Mouse (Mus musculus) heart, adult 2 months (tissue): ENCODE results near the gene Sec62. TPM values are rescaled to one million over a fixed set of nuclear protein-coding genes. Genes with fewer than 3 reads are reported as not detected.
A peak's percentile ranks its signal among the peaks of the same experiment; 100 is the strongest.

Experiments used
- DNase-seq, 2 experiments: peaks; one replicate each; pipeline ENCODE4 v3.0.0; 2021
- H3K27ac ChIP-seq: fragments of 200-600 bp; 2 replicates; pipeline ENCODE4 v1.8.1; 2022
- H3K27me3 ChIP-seq: fragments of 200-500 bp; 2 replicates; pipeline ENCODE4 v1.6.1; 2012; ENCODE audit warnings: mild to moderate bottlenecking, low read length, inconsistent platforms, mixed read lengths; ENCODE audit not compliant: control insufficient read depth, insufficient read depth
- H3K36me3 ChIP-seq: fragments of 200-500 bp; 2 replicates; pipeline ENCODE4 v1.6.1; 2012; ENCODE audit warnings: low read length, inconsistent platforms; ENCODE audit not compliant: control insufficient read depth, insufficient read depth
- H3K4me1 ChIP-seq: fragments of 200-500 bp; 2 replicates; pipeline ENCODE4 v1.6.1; 2011; ENCODE audit warnings: low read length; ENCODE audit not compliant: control insufficient read depth, insufficient read depth
- H3K4me3 ChIP-seq: fragments of 200-600 bp; 2 replicates; pipeline ENCODE4 v1.8.1; 2022
- H3K79me2 ChIP-seq: fragments of 200-500 bp; replicated peaks from 2 replicates; pipeline ENCODE4 v1.6.1; 2012; ENCODE audit warnings: mild to moderate bottlenecking, inconsistent platforms, low read length, moderate library complexity, mixed read lengths; ENCODE audit not compliant: control insufficient read depth, insufficient read depth
- H3K9ac ChIP-seq: fragments of 200-500 bp; 2 replicates; pipeline ENCODE4 v1.6.1; 2012; ENCODE audit warnings: low read depth, mild to moderate bottlenecking, control low read depth, inconsistent platforms, low read length, mixed read lengths
- CTCF ChIP-seq: fragments of 200-600 bp; IDR thresholded peaks from 2 replicates; pipeline ENCODE4 v1.8.1; 2022; ENCODE audit warnings: antibody characterized with exemption, mild to moderate bottlenecking, moderate library complexity
- EP300 ChIP-seq: fragments of 200-500 bp; IDR thresholded peaks from 2 replicates; pipeline ENCODE4 v1.6.1; 2011; ENCODE audit warnings: low read depth, low read length, control low read depth; ENCODE audit not compliant: insufficient read depth
- POLR2A ChIP-seq: fragments of 200-500 bp; IDR thresholded peaks from 2 replicates; pipeline ENCODE4 v1.6.1; 2011; ENCODE audit warnings: mild to moderate bottlenecking, low read depth, low read length, control low read depth; ENCODE audit not compliant: insufficient read depth
- WGBS: fragments of 180-500 bp; shearing (Covaris S2); methylation state at CpG from one replicate; pipeline ENCODE4 v1.1.7; 2018; 5-methylcytosine and 5-hydroxymethylcytosine counted together
- intact Hi-C: fragments of 180-260 bp; cut with DNase I; formaldehyde crosslinking; loops from one replicate; pipeline ENCODE4 v1.15.1; 2025
- polyA plus RNA-seq: library from polyadenylated mRNA; depleted of rRNA; stranded (reverse); fragments of >200 nt; gene quantifications from 2 replicates; pipeline ENCODE4 v1.2.3, GENCODE M21; 2012
- total RNA-seq, 2 experiments: library from RNA; stranded (reverse); gene quantifications; 2 replicates each; pipeline ENCODE4 v1.2.3; 2021

Gene Sec62
- total and polyA plus RNA-seq, 3 experiments: 12.9 to 41.5 (median 36.6) TPM

GRCm38 (mm10) chr3:30774677-30775076, 18.0 kb upstream of the Sec62 start:
- H3K27ac ChIP-seq: no peak overlapping the region
- H3K36me3 ChIP-seq: no peaks in the 10 kb centered on the region
- 93% methylated on average over 5 of the region's 5 CpGs for WGBS
- no peaks in the 10 kb centered on the region for H3K79me2 ChIP-seq
- H3K27me3 ChIP-seq: no peaks in the 10 kb centered on the region
- intact Hi-C loops: no loop called here
- DNase-seq: no peak
- no peak overlapping the region for H3K4me3 ChIP-seq
- no peaks in the 10 kb centered on the region for H3K4me1 ChIP-seq
- no peak overlapping the region for H3K9ac ChIP-seq
- no peak for TF ChIP-seq EP300
- no peak for TF ChIP-seq CTCF
- no peak for TF ChIP-seq POLR2A

- no peaks in the 10 kb centered on the region for H3K27me3 ChIP-seq
- no peak for DNase-seq
- intact Hi-C loops: no loop called here
- no peak overlapping the region for H3K9ac ChIP-seq
- 70% methylated on average over 5 of the region's 5 CpGs for WGBS
- no peaks in the 10 kb centered on the region for H3K36me3 ChIP-seq
- H3K4me3 ChIP-seq: no peak overlapping the region
- H3K27ac ChIP-seq: no peak overlapping the region
- no peaks in the 10 kb centered on the region for H3K79me2 ChIP-seq
- no peaks in the 10 kb centered on the region for H3K4me1 ChIP-seq
- TF ChIP-seq EP300: no peak
- TF ChIP-seq POLR2A: no peak
- no peak for TF ChIP-seq CTCF
Observed at GRCm38 (mm10) chr3:30777984-30778383, 14.7 kb upstream of the Sec62 start.

GRCm38 (mm10) chr3:30788531-30788930, 4.1 kb upstream of the Sec62 start:
- TF ChIP-seq CTCF (no peak), EP300 (peak; percentile 32; the same call in 1 of the 2 replicates), POLR2A (no peak)
- intact Hi-C loops: no loop called here
- no peak for DNase-seq
- H3K4me1 ChIP-seq: no peaks in the 10 kb centered on the region; the same call in 1 of the 2 replicates
- no peak overlapping the region for H3K27ac ChIP-seq
- no peaks in the 10 kb centered on the region; the same call in 1 of the 2 replicates for H3K36me3 ChIP-seq
- no peak overlapping the region for H3K9ac ChIP-seq
- no peak overlapping the region for H3K4me3 ChIP-seq
- no peaks in the 10 kb centered on the region for H3K27me3 ChIP-seq
- H3K79me2 ChIP-seq: no peaks in the 10 kb centered on the region
- 16% methylated on average over 5 of the region's 5 CpGs for WGBS

- Histone ChIP-seq H3K27me3 (no peaks in the 10 kb centered on the region), H3K9ac (peak overlapping the region; percentile 100), H3K27ac (peak overlapping the region; percentile 98), H3K4me1 (peaks cover 6% of the 10 kb centered on the region), H3K79me2 (peaks cover 5% of the 10 kb centered on the region; the same call in 1 of the 2 replicates), H3K4me3 (peak overlapping the region; percentile 92), H3K36me3 (peaks cover 12% of the 10 kb centered on the region)
- 1% methylated on average over 62 of the region's 75 CpGs for WGBS
- TF ChIP-seq POLR2A (no peak), EP300 (no peak)
- DNase-seq: peak in 1 of 2 experiments; percentile 67
- intact Hi-C loops: loop anchor here (10.0 kb wide), 3 partner anchors 171 to 1989 kb away; partner anchors contain the start of genes Phc3, Rpl22l1 and Skil
Observed at GRCm38 (mm10) chr3:30793403-30794221, 937 bp downstream of the Sec62 start.

- Histone ChIP-seq H3K4me3 (no peak overlapping the region), H3K36me3 (peaks cover 23% of the 10 kb centered on the region), H3K27me3 (no peaks in the 10 kb centered on the region), H3K27ac (no peak overlapping the region), H3K4me1 (no peaks in the 10 kb centered on the region; the same call in 1 of the 2 replicates), H3K79me2 (peaks cover 2% of the 10 kb centered on the region; the same call in 1 of the 2 replicates), H3K9ac (no peak overlapping the region)
- intact Hi-C loops: no loop called here
- DNase-seq: no peak
- no peak for TF ChIP-seq POLR2A
- no peak for TF ChIP-seq CTCF
- no peak for TF ChIP-seq EP300
- WGBS: 83% methylated on average over 3 of the region's 3 CpGs
Observed at GRCm38 (mm10) chr3:30802171-30802570, 9.5 kb downstream of the Sec62 start.

- H3K4me3 ChIP-seq: no peak overlapping the region
- DNase-seq: peak in 1 of 2 experiments; percentile 18
- H3K36me3 ChIP-seq: peaks cover 28% of the 10 kb centered on the region
- no peak overlapping the region; the same call in 1 of the 2 replicates for H3K27ac ChIP-seq
- H3K4me1 ChIP-seq: no peaks in the 10 kb centered on the region; the same call in 1 of the 2 replicates
- TF ChIP-seq CTCF: no peak
- H3K27me3 ChIP-seq: no peaks in the 10 kb centered on the region
- no peak overlapping the region for H3K9ac ChIP-seq
- 22% methylated on average over 3 of the region's 3 CpGs for WGBS
- H3K79me2 ChIP-seq: no peaks in the 10 kb centered on the region
- intact Hi-C loops: loop anchor here (5.0 kb wide), 1 partner anchor 206 kb away; no protein-coding TSS in a partner anchor
Observed at GRCm38 (mm10) chr3:30812881-30813280, 20.2 kb downstream of the Sec62 start.
